Mouse (Mus musculus) megakaryocyte, adult 5-6 weeks (primary cell): ENCODE measurements around the gene Myoz1. TPM values are rescaled to one million over a fixed set of nuclear protein-coding genes. Genes with fewer than 3 reads are reported as not detected.
A peak's percentile ranks its signal among the peaks of the same experiment; 100 is the strongest.

Source experiments
- ATAC-seq: 2 replicates; pipeline ENCODE4 v1.8.0; 2016; ENCODE audit warnings: mild to moderate bottlenecking, inconsistent platforms; ENCODE audit not compliant: poor library complexity, severe bottlenecking
- total RNA-seq, 2 experiments: library from RNA; stranded (forward) in 1 of 2; stranded (reverse) in 1 of 2; fragments of 153-499, 151-499 nt in 1 of 2; fragments of 221-1000, 200-1000 nt in 1 of 2; gene quantifications; 2 replicates each; pipeline versions ENCODE4 v1.2.3 to v1.2.4; 2015 to 2017

Myoz1 gene
- total RNA-seq, 2 experiments from 2014 or later, result 0.51 to 0.76 TPM

- peak; percentile 71 for ATAC-seq
Measured at GRCm38 (mm10) chr14:20673735-20674063, 17.4 kb upstream of the Myoz1 start.

- ATAC-seq, result no peak
Measured at GRCm38 (mm10) chr14:20672990-20673389, 16.6 kb upstream of the Myoz1 start.

GRCm38 (mm10) chr14:20668154-20668810, 11.9 kb upstream of the Myoz1 start, which contains the start of gene Synpo2l:
Gene Synpo2l (minus strand): TSS chr14:20668354.
- no peak for ATAC-seq

- no peak for ATAC-seq
Measured at GRCm38 (mm10) chr14:20667469-20667868, 11.1 kb upstream of the Myoz1 start.

- ATAC-seq, result no peak
Measured at GRCm38 (mm10) chr14:20664436-20664835, 8.1 kb upstream of the Myoz1 start.

GRCm38 (mm10) chr14:20663601-20664000, 7.3 kb upstream of the Myoz1 start:
- ATAC-seq, result no peak

GRCm38 (mm10) chr14:20662740-20663139, 6.4 kb upstream of the Myoz1 start:
- no peak for ATAC-seq

- ATAC-seq, result no peak
Measured at GRCm38 (mm10) chr14:20661661-20662331, 5.5 kb upstream of the Myoz1 start.

GRCm38 (mm10) chr14:20660827-20661660, 4.7 kb upstream of the Myoz1 start:
- ATAC-seq, result peak; percentile 98

- ATAC-seq, result no peak
Measured at GRCm38 (mm10) chr14:20659687-20660086, 3.3 kb upstream of the Myoz1 start.

GRCm38 (mm10) chr14:20658902-20659301, 2.6 kb upstream of the Myoz1 start:
- no peak for ATAC-seq

- ATAC-seq, result no peak
Measured at GRCm38 (mm10) chr14:20658326-20658725, 2.0 kb upstream of the Myoz1 start.

- ATAC-seq, result no peak
Measured at GRCm38 (mm10) chr14:20655731-20656130, 609 bp downstream of the Myoz1 start.

GRCm38 (mm10) chr14:20654690-20655421, 1.5 kb downstream of the Myoz1 start:
- ATAC-seq, result peak; percentile 90

- no peak for ATAC-seq
Measured at GRCm38 (mm10) chr14:20651722-20652256, 4.6 kb downstream of the Myoz1 start.

- ATAC-seq, result no peak
Measured at GRCm38 (mm10) chr14:20651000-20651399, 5.3 kb downstream of the Myoz1 start.

GRCm38 (mm10) chr14:20646381-20646780, 10.0 kb downstream of the Myoz1 start:
- no peak for ATAC-seq

- no peak for ATAC-seq
Measured at GRCm38 (mm10) chr14:20645547-20645946, 10.8 kb downstream of the Myoz1 start.

- ATAC-seq, result 0 out of 2 replicates have a peak, but pooled peaks have one; percentile 2
Measured at GRCm38 (mm10) chr14:20641438-20641875, 14.9 kb downstream of the Myoz1 start.

GRCm38 (mm10) chr14:20640644-20641437, 15.5 kb downstream of the Myoz1 start, which contains the start of gene Usp54:
Gene Usp54 (minus strand): TSS chr14:20641063.
- ATAC-seq, result peak; percentile 98
